Mouse (Mus musculus) heart, postnatal 25 days (tissue): ENCODE data around the gene Lyrm2. TPM values are rescaled to one million over a fixed set of nuclear protein-coding genes. Genes with fewer than 3 reads are reported as not detected.

Experiments
- DNase-seq: peaks from one replicate; pipeline ENCODE4 v3.0.0; 2022; ENCODE audit warnings: low spot score
- intact Hi-C: fragments of 180-260 bp; cut with DNase I; formaldehyde crosslinking; loops from one replicate; pipeline ENCODE4 v1.15.1; 2025
- total RNA-seq, 2 experiments: library from RNA; stranded (reverse); gene quantifications; 2 replicates each; pipeline ENCODE4 v1.2.3; 2021

The Lyrm2 gene
- total RNA-seq, 2 experiments from 2014 or later: 30.2 to 35.3 TPM

- intact Hi-C loops: no loop called here
- DNase-seq: no peak
Measured at GRCm38 (mm10) chr4:32838401-32838800, 38.3 kb downstream of the Lyrm2 start.

Other genes with a start within 250 kb of the Lyrm2 start
- gene Gja10, start 197.5 kb upstream of the Lyrm2 start, total RNA-seq: not detected
- gene Casp8ap2, start 184.8 kb upstream of the Lyrm2 start, total RNA-seq: 1 to 10 TPM; 5.6 to 5.9 TPM
- gene Mdn1, start 143.1 kb upstream of the Lyrm2 start, total RNA-seq: 1 to 10 TPM; 8.4 to 9.4 TPM
- 1 to 10 TPM; 2.7 to 3.7 TPM for gene Ankrd6, start 150.6 kb downstream of the Lyrm2 start, total RNA-seq
- gene Rragd, start 182.8 kb downstream of the Lyrm2 start, total RNA-seq: 10 to 100 TPM; 75.9 to 79.1 TPM
- gene Ube2j1, start 231.2 kb downstream of the Lyrm2 start, total RNA-seq: 10 to 100 TPM; 42.3 to 43.4 TPM